Mouse (Mus musculus) gonadal fat pad, adult 2 months (tissue): ENCODE results near the gene Araf. TPM values are rescaled to one million over a fixed set of nuclear protein-coding genes. Genes with fewer than 3 reads are reported as not detected.
"Not testable (repeated sequence)": the region's sequence is repeated elsewhere in the genome, so short reads cannot be mapped to it uniquely, and the experiment has no call there.

Experiments used
- DNase-seq: peaks from one replicate; pipeline ENCODE4 v3.0.0-alpha.2; 2012; ENCODE audit warnings: low read depth
- polyA plus RNA-seq: library from polyadenylated mRNA; depleted of rRNA; stranded (reverse); fragments of >200 nt; gene quantifications from 2 replicates; pipeline ENCODE4 v1.2.3, GENCODE M21; 2012; rRNA removed

Araf gene
- 259 and 330 TPM in 2 replicates for polyA plus RNA-seq

- no peak for DNase-seq
Observed at GRCm38 (mm10) chrX:20797681-20798080, at the start of gene Araf. Gene Araf (plus strand): TSS chrX:20797814.

- DNase-seq: no peak
Observed at GRCm38 (mm10) chrX:20748829-20749228, 48.8 kb upstream of the Araf start.

- no peak for DNase-seq
Observed at GRCm38 (mm10) chrX:20761201-20761600, 36.4 kb upstream of the Araf start.

- no peak for DNase-seq
Observed at GRCm38 (mm10) chrX:20770697-20771381, 26.8 kb upstream of the Araf start.

- no peak for DNase-seq
Observed at GRCm38 (mm10) chrX:20771666-20772065, 25.9 kb upstream of the Araf start.

- DNase-seq: no peak
Observed at GRCm38 (mm10) chrX:20775271-20776016, 22.2 kb upstream of the Araf start.

GRCm38 (mm10) chrX:20777619-20778018 is 20.0 kb upstream of the Araf start:
- DNase-seq: no peak

GRCm38 (mm10) chrX:20787309-20787708 is 10.3 kb upstream of the Araf start:
- DNase-seq: no peak

GRCm38 (mm10) chrX:20792417-20792816 is 5.2 kb upstream of the Araf start:
- DNase-seq: no peak

GRCm38 (mm10) chrX:20793230-20793629 is 4.4 kb upstream of the Araf start:
- DNase-seq: no peak

GRCm38 (mm10) chrX:20794229-20794628 is 3.4 kb upstream of the Araf start:
- no peak for DNase-seq

GRCm38 (mm10) chrX:20798141-20798796 is 655 bp downstream of the Araf start:
- no peak for DNase-seq

GRCm38 (mm10) chrX:20798797-20799147 is 1.2 kb downstream of the Araf start:
- no peak for DNase-seq

- DNase-seq: no peak
Observed at GRCm38 (mm10) chrX:20801456-20801855, 3.8 kb downstream of the Araf start.

GRCm38 (mm10) chrX:20804301-20804700 is 6.7 kb downstream of the Araf start:
- DNase-seq: not testable (repeated sequence)

- no peak for DNase-seq
Observed at GRCm38 (mm10) chrX:20806295-20806694, 8.7 kb downstream of the Araf start.

- DNase-seq: no peak
Observed at GRCm38 (mm10) chrX:20816974-20817373, 19.4 kb downstream of the Araf start.

- DNase-seq: no peak
Observed at GRCm38 (mm10) chrX:20819204-20819628, 21.6 kb downstream of the Araf start.

- DNase-seq: no peak
Observed at GRCm38 (mm10) chrX:20819708-20820426, 22.3 kb downstream of the Araf start.

- no peak for DNase-seq
Observed at GRCm38 (mm10) chrX:20828934-20829333, 31.3 kb downstream of the Araf start.

- no peak for DNase-seq
Observed at GRCm38 (mm10) chrX:20847232-20847631, 49.6 kb downstream of the Araf start.

GRCm38 (mm10) chrX:20847816-20848215 is 50.2 kb downstream of the Araf start:
- DNase-seq: no peak
